Mouse (Mus musculus): ENCODE results near the gene Disc1.

The Disc1 gene

GRCm38 (mm10) chr8:125131265-125131664 lies 77.3 kb downstream of the Disc1 start:
- no peak for DNase-seq

GRCm38 (mm10) chr8:125133685-125134114 lies 79.7 kb downstream of the Disc1 start:
- DNase-seq: no peak

GRCm38 (mm10) chr8:125134876-125135275 lies 80.9 kb downstream of the Disc1 start:
- no peak for DNase-seq

GRCm38 (mm10) chr8:125139689-125140150 lies 85.7 kb downstream of the Disc1 start:
- DNase-seq: no peak

GRCm38 (mm10) chr8:125140965-125141364 lies 87.0 kb downstream of the Disc1 start:
- no peak for DNase-seq

- no peak for DNase-seq
These were observed 103.1 kb downstream of the Disc1 start for GRCm38 (mm10) chr8:125156863-125157640.

GRCm38 (mm10) chr8:125157641-125158005 lies 103.6 kb downstream of the Disc1 start:
- no peak for DNase-seq

- no peak for DNase-seq
These were observed 105.4 kb downstream of the Disc1 start for GRCm38 (mm10) chr8:125159387-125159786.

- no peak for DNase-seq
These were observed 109.5 kb downstream of the Disc1 start for GRCm38 (mm10) chr8:125163491-125163890.

- DNase-seq: no peak
These were observed 109.9 kb downstream of the Disc1 start for GRCm38 (mm10) chr8:125163906-125164305.

GRCm38 (mm10) chr8:125165505-125166446 lies 111.8 kb downstream of the Disc1 start:
- peak; percentile 24 for DNase-seq

- no peak for DNase-seq
These were observed 112.5 kb downstream of the Disc1 start for GRCm38 (mm10) chr8:125166545-125166944.

GRCm38 (mm10) chr8:125166988-125167387 lies 113.0 kb downstream of the Disc1 start:
- no peak for DNase-seq

- DNase-seq: no peak
These were observed 115.6 kb downstream of the Disc1 start for GRCm38 (mm10) chr8:125169628-125170027.

- no peak for DNase-seq
These were observed 117.5 kb downstream of the Disc1 start for GRCm38 (mm10) chr8:125171531-125171930.

GRCm38 (mm10) chr8:125174237-125174636 lies 120.2 kb downstream of the Disc1 start:
- DNase-seq: no peak

- DNase-seq: no peak
These were observed 120.9 kb downstream of the Disc1 start for GRCm38 (mm10) chr8:125174851-125175250.

GRCm38 (mm10) chr8:125175661-125176060 lies 121.7 kb downstream of the Disc1 start:
- DNase-seq: no peak

GRCm38 (mm10) chr8:125177091-125177490 lies 123.1 kb downstream of the Disc1 start:
- DNase-seq: no peak

- DNase-seq: no peak
These were observed 124.0 kb downstream of the Disc1 start for GRCm38 (mm10) chr8:125177958-125178357.

- DNase-seq: peak; percentile 76
These were observed 129.8 kb downstream of the Disc1 start for GRCm38 (mm10) chr8:125183548-125184451.

- DNase-seq: no peak
These were observed 130.4 kb downstream of the Disc1 start for GRCm38 (mm10) chr8:125184452-125184817.

GRCm38 (mm10) chr8:125184881-125185280 lies 130.9 kb downstream of the Disc1 start:
- no peak for DNase-seq

All from cerebellum, adult 11 months (tissue).